Mouse (Mus musculus) CH12.LX (cell line): ENCODE data around the gene Sec22b. TPM values are rescaled to one million over a fixed set of nuclear protein-coding genes. Genes with fewer than 3 reads are reported as not detected.

Experiments used
- DNase-seq: peaks from one replicate; pipeline ENCODE4 v3.0.0-alpha.2; 2013; ENCODE audit errors: extremely low read depth
- H3K27ac ChIP-seq: 2 replicates; pipeline ENCODE4 v1.5.1; 2012; ENCODE audit warnings: low read depth, mild to moderate bottlenecking, control low read depth, moderate library complexity; ENCODE audit not compliant: insufficient read depth
- H3K27me3 ChIP-seq: replicated peaks from 2 replicates; pipeline ENCODE3; 2012; ENCODE audit warnings: inconsistent platforms
- H3K36me3 ChIP-seq, 2 experiments: replicated peaks in 1 of 2; 2 replicates each; pipeline versions ENCODE3 to v1.6.1; 2012; ENCODE audit warnings: inconsistent platforms in 1 of 2, low read length in 1 of 2, mild to moderate bottlenecking in 1 of 2, mixed read lengths in 1 of 2, moderate library complexity in 1 of 2; ENCODE audit not compliant: control insufficient read depth in 1 of 2, insufficient read depth in 1 of 2
- H3K4me1 ChIP-seq, 2 experiments: 2 replicates each; pipeline ENCODE4 v1.6.1; 2012; ENCODE audit warnings: inconsistent platforms in 1 of 2, moderate library complexity in 1 of 2; ENCODE audit not compliant: insufficient read depth in 2 of 2, control insufficient read depth in 1 of 2
- H3K4me2 ChIP-seq: 2 replicates; pipeline ENCODE4 v1.6.1; 2012; ENCODE audit warnings: low read depth, mild to moderate bottlenecking, control low read depth; ENCODE audit not compliant: poor library complexity, insufficient read depth, severe bottlenecking
- H3K4me3 ChIP-seq, 3 experiments: fragments of 150-350 bp in 1 of 3; sonication (generic) in 1 of 3; replicated peaks in 1 of 3; 2 replicates each; pipeline versions ENCODE3 to v1.5.1; 2011 to 2012; ENCODE audit warnings: low read depth in 2 of 3, low read length in 2 of 3, mild to moderate bottlenecking in 2 of 3, moderate library complexity in 2 of 3, control low read depth in 1 of 3, improper control_type of control experiment in 1 of 3, inconsistent platforms in 1 of 3, mixed read lengths in 1 of 3; ENCODE audit not compliant: poor library complexity in 1 of 3
- H3K79me2 ChIP-seq: replicated peaks from 2 replicates; pipeline ENCODE4 v1.6.1; 2012; ENCODE audit warnings: mild to moderate bottlenecking, moderate library complexity; ENCODE audit not compliant: control insufficient read depth, poor library complexity, insufficient read depth, severe bottlenecking; ENCODE audit errors: extremely low read depth
- H3K9ac ChIP-seq: 2 replicates; pipeline ENCODE4 v1.6.1; 2012; ENCODE audit warnings: low read depth, mild to moderate bottlenecking, control low read depth, moderate library complexity; ENCODE audit not compliant: insufficient read depth
- H3K9me3 ChIP-seq: replicated peaks from 2 replicates; pipeline ENCODE3; 2012; ENCODE audit warnings: low read length, inconsistent platforms, mixed read lengths
- BHLHE40 ChIP-seq: IDR thresholded peaks from 2 replicates; pipeline ENCODE4 v1.6.1; 2011; ENCODE audit warnings: mild to moderate bottlenecking, low read depth, low read length, improper control_type of control experiment
- CHD2 ChIP-seq: IDR thresholded peaks from 2 replicates; pipeline ENCODE4 v1.6.1; 2011; ENCODE audit warnings: low read length, improper control_type of control experiment
- E2F4 ChIP-seq: IDR thresholded peaks from 2 replicates; pipeline ENCODE4 v1.6.1; 2011; ENCODE audit warnings: low read depth, low read length, improper control_type of control experiment; ENCODE audit not compliant: insufficient replicate concordance
- ELF1 ChIP-seq: IDR thresholded peaks from 2 replicates; pipeline ENCODE4 v1.6.1; 2014; ENCODE audit warnings: low read depth, mild to moderate bottlenecking, inconsistent platforms, low read length, improper control_type of control experiment
- EP300 ChIP-seq: IDR thresholded peaks from 2 replicates; pipeline ENCODE4 v1.6.1; 2011; ENCODE audit warnings: low read length, improper control_type of control experiment
- ETS1 ChIP-seq: conservative IDR thresholded peaks from 2 replicates; pipeline ENCODE4 v1.6.1; 2012; ENCODE audit warnings: low read depth, mild to moderate bottlenecking, inconsistent platforms, low read length, improper control_type of control experiment, moderate library complexity
- GABPA ChIP-seq: IDR thresholded peaks from 2 replicates; pipeline ENCODE4 v1.6.1; 2012; ENCODE audit warnings: low read depth, low read length, improper control_type of control experiment, inconsistent platforms; ENCODE audit not compliant: insufficient replicate concordance
- HCFC1 ChIP-seq: IDR thresholded peaks from 2 replicates; pipeline ENCODE4 v1.6.1; 2012; ENCODE audit warnings: low read depth, mild to moderate bottlenecking, inconsistent platforms, low read length, improper control_type of control experiment
- IRF4 ChIP-seq: IDR thresholded peaks from 2 replicates; pipeline ENCODE4 v1.6.1; 2014; ENCODE audit warnings: low read depth, mild to moderate bottlenecking, inconsistent platforms, low read length, improper control_type of control experiment
- JUN ChIP-seq: IDR thresholded peaks from 2 replicates; pipeline ENCODE4 v1.6.1; 2011; ENCODE audit warnings: low read depth, mild to moderate bottlenecking, low read length, improper control_type of control experiment, moderate library complexity; ENCODE audit not compliant: insufficient read depth
- JUND ChIP-seq: conservative IDR thresholded peaks from 2 replicates; pipeline ENCODE4 v1.6.1; 2011; ENCODE audit warnings: low read depth, low read length, improper control_type of control experiment
- MAFK ChIP-seq: IDR thresholded peaks from 2 replicates; pipeline ENCODE4 v1.6.1; 2011; ENCODE audit warnings: low read length, improper control_type of control experiment; ENCODE audit not compliant: insufficient replicate concordance
- MAX ChIP-seq: IDR thresholded peaks from 2 replicates; pipeline ENCODE4 v1.6.1; 2011; ENCODE audit warnings: low read length, improper control_type of control experiment
- MAZ ChIP-seq: IDR thresholded peaks from 2 replicates; pipeline ENCODE4 v1.6.1; 2012; ENCODE audit warnings: low read depth, mild to moderate bottlenecking, inconsistent platforms, low read length, improper control_type of control experiment, moderate library complexity
- MEF2A ChIP-seq: IDR thresholded peaks from 2 replicates; pipeline ENCODE4 v1.6.1; 2014; ENCODE audit warnings: low read depth, mild to moderate bottlenecking, inconsistent platforms, low read length, improper control_type of control experiment, borderline replicate concordance
- MYC ChIP-seq: IDR thresholded peaks from 2 replicates; pipeline ENCODE4 v1.6.1; 2011; ENCODE audit warnings: low read depth, mild to moderate bottlenecking, improper control_type of control experiment, low read length
- NELFE ChIP-seq: IDR thresholded peaks from 2 replicates; pipeline ENCODE4 v1.6.1; 2011; ENCODE audit warnings: low read depth, low read length, improper control_type of control experiment
- NRF1 ChIP-seq: IDR thresholded peaks from 2 replicates; pipeline ENCODE4 v1.6.1; 2014; ENCODE audit warnings: low read depth, mild to moderate bottlenecking, inconsistent platforms, low read length, improper control_type of control experiment, moderate library complexity
- POLR2A ChIP-seq: IDR thresholded peaks from 2 replicates; pipeline ENCODE4 v1.6.1; 2011; ENCODE audit warnings: low read depth, mild to moderate bottlenecking, improper control_type of control experiment, low read length
- POLR2AphosphoS2 ChIP-seq: IDR thresholded peaks from 2 replicates; pipeline ENCODE4 v1.6.1; 2011; ENCODE audit warnings: low read depth, low read length, improper control_type of control experiment
- RCOR1 ChIP-seq: conservative IDR thresholded peaks from 2 replicates; pipeline ENCODE4 v1.6.1; 2012; ENCODE audit warnings: low read depth, mild to moderate bottlenecking, inconsistent platforms, low read length, improper control_type of control experiment
- SIN3A ChIP-seq: IDR thresholded peaks from 2 replicates; pipeline ENCODE4 v1.6.1; 2012; ENCODE audit warnings: low read length, improper control_type of control experiment, inconsistent platforms
- SMC3 ChIP-seq: IDR thresholded peaks from 2 replicates; pipeline ENCODE4 v1.6.1; 2011; ENCODE audit warnings: low read depth, low read length, improper control_type of control experiment
- TBP ChIP-seq: conservative IDR thresholded peaks from 2 replicates; pipeline ENCODE4 v1.6.1; 2011; ENCODE audit warnings: low read depth, low read length, improper control_type of control experiment
- TCF12 ChIP-seq: IDR thresholded peaks from 2 replicates; pipeline ENCODE4 v1.6.1; 2014; ENCODE audit warnings: low read depth, mild to moderate bottlenecking, inconsistent platforms, low read length, improper control_type of control experiment
- ZC3H11A ChIP-seq: IDR thresholded peaks from 2 replicates; pipeline ENCODE4 v1.6.1; 2012; ENCODE audit warnings: low read depth, mild to moderate bottlenecking, inconsistent platforms, low read length, improper control_type of control experiment
- ZKSCAN1 ChIP-seq: IDR thresholded peaks from 2 replicates; pipeline ENCODE4 v1.6.1; 2012; ENCODE audit warnings: low read depth, inconsistent platforms, low read length, improper control_type of control experiment, borderline replicate concordance
- dilution Hi-C: fragments of 300-500 bp; cut with MboI; formaldehyde crosslinking; loops from 2 replicates; pipeline ENCODE4 v1.14.3; 2020; ENCODE audit warnings: low sequenced_read_pairs; ENCODE audit not compliant: extremely low pct_unique_long_range_greater_than_20kb, extremely low pct_ligation_motif_present
- in situ Hi-C: fragments of 300-500 bp; cut with MboI; formaldehyde crosslinking; loops from 3 replicates; pipeline ENCODE4 v1.14.3; 2019; ENCODE audit warnings: low sequenced_read_pairs, low pct_ligation_motif_present, low pct_unique_long_range_greater_than_20kb, mixed read lengths
- polyA plus RNA-seq: library from polyadenylated mRNA; unstranded; fragments of >175 nt; gene quantifications from 2 replicates; pipeline ENCODE4 v1.2.1, GENCODE M21; 2012; ENCODE audit warnings: low read depth; ENCODE audit not compliant: insufficient read length
- total RNA-seq, 2 experiments: library from RNA; depleted of rRNA; stranded (reverse); fragments of 300-350 nt in 1 of 2; fragments of >200 nt in 1 of 2; gene quantifications; 2 replicates each; pipeline ENCODE4 v1.2.3; 2012 to 2014

Sec22b gene
- total and polyA plus RNA-seq, 3 experiments = 42.6 to 82.8 (median 82.4) TPM

GRCm38 (mm10) chr3:97948518-97948917 lies 47.5 kb downstream of the Sec22b start:
- H3K9ac ChIP-seq = no peak overlapping the region
- in situ Hi-C loops (no loop called here), dilution Hi-C loops (no loop called here)
- H3K4me3 ChIP-seq = no peak overlapping the region
- peak overlapping the region; percentile 38 for H3K4me2 ChIP-seq
- TF ChIP-seq JUN = peak; percentile 48; the same call in 1 of the 2 replicates
- 0 out of 2 replicates have a peak, but pooled peaks have one; percentile 39 for TF ChIP-seq MAFK
- TF ChIP-seq POLR2A = no peak
- TF ChIP-seq TCF12 = peak; percentile 56
- no peak for TF ChIP-seq NELFE
- TF ChIP-seq ZC3H11A = no peak
- 0 out of 2 replicates have a peak, but pooled peaks have one; percentile 3 for TF ChIP-seq SMC3
- no peak for TF ChIP-seq MAX
- peak; percentile 74; the same call in 1 of the 2 replicates for TF ChIP-seq RCOR1
- TF ChIP-seq ETS1 = peak; percentile 69
- TF ChIP-seq ELF1 = no peak
- TF ChIP-seq JUND = peak; percentile 54
- TF ChIP-seq SIN3A = no peak
- TF ChIP-seq NRF1 = 0 out of 2 replicates have a peak, but pooled peaks have one; percentile 4
- no peak for TF ChIP-seq GABPA
- no peak for TF ChIP-seq MAZ
- peak; percentile 75 for TF ChIP-seq BHLHE40
- peak; percentile 82; the same call in 1 of the 2 replicates for TF ChIP-seq IRF4
- peak; percentile 84 for TF ChIP-seq EP300
- TF ChIP-seq MYC = peak; percentile 48; the same call in 1 of the 2 replicates
- no peaks in the 10 kb centered on the region for H3K36me3 ChIP-seq
- DNase-seq = peak; percentile 80
- H3K27ac ChIP-seq = no peak overlapping the region
- H3K27me3 ChIP-seq = peaks cover 3% of the 10 kb centered on the region
- peaks cover 5 to 31% of the 10 kb centered on the region in 2 experiments; a peak in 3 of 4 replicates for H3K4me1 ChIP-seq
- no peaks in the 10 kb centered on the region for H3K9me3 ChIP-seq
- H3K79me2 ChIP-seq = no peaks in the 10 kb centered on the region

GRCm38 (mm10) chr3:97949946-97950345 lies 49.0 kb downstream of the Sec22b start:
- Histone ChIP-seq H3K79me2 (no peaks in the 10 kb centered on the region), H3K27me3 (peaks cover 3% of the 10 kb centered on the region), H3K4me2 (no peak overlapping the region), H3K9ac (no peak overlapping the region), H3K9me3 (peaks cover 14% of the 10 kb centered on the region), H3K36me3 (no peaks in the 10 kb centered on the region), H3K4me1 (peaks cover 5 to 31% of the 10 kb centered on the region in 2 experiments; a peak in 3 of 4 replicates), H3K4me3 (no peak overlapping the region), H3K27ac (no peak overlapping the region)
- in situ Hi-C loops = no loop called here
- dilution Hi-C loops = no loop called here
- no peak for TF ChIP-seq ZKSCAN1
- no peak for TF ChIP-seq MAX
- TF ChIP-seq IRF4 = no peak
- no peak for TF ChIP-seq TBP
- no peak for TF ChIP-seq MAFK
- no peak for TF ChIP-seq SMC3
- no peak for TF ChIP-seq MEF2A
- no peak for TF ChIP-seq CHD2
- no peak for TF ChIP-seq ELF1
- no peak for TF ChIP-seq GABPA
- no peak for TF ChIP-seq TCF12
- no peak for TF ChIP-seq EP300
- TF ChIP-seq HCFC1 = no peak
- TF ChIP-seq POLR2AphosphoS2 = no peak
- TF ChIP-seq E2F4 = no peak
- no peak for TF ChIP-seq MYC
- DNase-seq = no peak
